Mouse (Mus musculus) B cell, adult 62 days (primary cell): ENCODE results near the gene Hps1. TPM values are rescaled to one million over a fixed set of nuclear protein-coding genes. Genes with fewer than 3 reads are reported as not detected.

Source experiments
- total RNA-seq: library from RNA; stranded (reverse); gene quantifications from 4 replicates; pipeline ENCODE4 v1.2.4, GENCODE M21; 2023

Hps1 gene
- 38.0 to 50.4 TPM (median 43.9 TPM) in 4 replicates for total RNA-seq

GRCm38 (mm10) chr19:42779531-42780155 lies at the start of gene Hps1:
TSS of gene Hps1 (minus strand) at chr19:42779978.

GRCm38 (mm10) chr19:42752363-42752931 lies 27.3 kb downstream of the Hps1 start, which contains the start of gene Pyroxd2:
TSS of gene Pyroxd2 (minus strand) at chr19:42752775.

Other genes with a start within 250 kb of the Hps1 start
- gene Loxl4, start 167.2 kb downstream of the Hps1 start, total RNA-seq = not detected in 4 replicates
- gene Pyroxd2, start 27.2 kb downstream of the Hps1 start, total RNA-seq = 1.8 to 2.5 TPM (median 1.9 TPM) in 4 replicates